Mouse (Mus musculus): ENCODE results near the gene Guk1. TPM values are rescaled to one million over a fixed set of nuclear protein-coding genes. Genes with fewer than 3 reads are reported as not detected.

Guk1 gene
- polyA plus RNA-seq, 1 experiment from 2014 or later, result 131 TPM

GRCm38 (mm10) chr11:59209003-59209441 is 17.0 kb upstream of the Guk1 start:
- peak overlapping the region; percentile 96 for H3K27ac ChIP-seq
- H3K36me3 ChIP-seq, result peaks cover 61% of the 10 kb centered on the region

DNA sequence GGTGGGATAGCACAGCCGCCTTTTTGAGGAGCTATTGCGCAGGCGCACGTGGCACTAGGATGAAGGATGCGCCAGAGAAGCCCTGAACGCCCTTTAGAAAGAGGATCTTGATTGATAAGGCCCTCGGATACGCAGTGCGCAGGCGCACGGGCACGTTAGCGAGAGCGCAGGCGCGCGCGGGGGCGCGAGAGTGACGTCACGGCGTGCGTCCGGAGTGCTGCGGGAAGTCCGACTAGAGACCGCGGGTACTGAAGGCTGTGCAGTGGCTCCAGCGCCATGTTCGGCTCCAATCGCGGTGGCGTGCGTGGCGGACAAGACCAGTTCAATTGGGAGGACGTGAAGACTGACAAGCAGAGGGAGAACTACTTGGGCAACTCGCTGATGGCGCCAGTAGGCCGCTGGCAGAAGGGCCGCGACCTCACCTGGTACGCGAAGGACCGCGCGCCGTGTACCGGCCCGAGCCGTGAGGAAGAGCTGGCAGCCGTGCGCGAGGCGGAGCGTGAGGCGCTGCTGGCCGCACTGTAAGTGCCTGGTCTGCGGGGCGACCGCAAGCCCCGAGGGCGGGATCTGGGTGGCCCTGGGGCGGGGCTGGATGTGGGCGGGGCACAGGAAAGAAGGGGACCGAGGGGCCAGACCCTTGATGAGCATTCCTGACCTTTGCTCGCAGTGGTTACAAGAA is 16.3 kb upstream of the Guk1 start, which contains the start of gene 2310033P09Rik:
Gene 2310033P09Rik (plus strand): TSS at position 169 of the 679 bp plus-strand sequence.
- ATAC-seq (ENCODE audit: borderline replicate concordance, extremely low read depth, low FRiP score, low TSS enrichment), result peak; percentile 87
- Histone ChIP-seq H3K9ac (peak within 1 kb of the TSS; percentile 88), H3K4me1 (peaks cover 23% of the 10 kb centered on the region), H3K27ac (peak within 1 kb of the TSS; percentile 96), H3K9me3 (no peaks in the 10 kb centered on the region), H3K4me2 (peak within 1 kb of the TSS; percentile 81), H3K27me3 (no peaks in the 10 kb centered on the region), H3K36me3 (peaks cover 60% of the 10 kb centered on the region), H3K4me3 (peak within 1 kb of the TSS; percentile 89)
- WGBS, result under 1% methylated on average over 67 of the region's 67 CpGs

More at GRCm38 (mm10) chr11:59209003-59209441, 17.0 kb upstream of the Guk1 start:
- peaks cover 26% of the 10 kb centered on the region for H3K4me1 ChIP-seq
- H3K4me2 ChIP-seq, result peak overlapping the region; percentile 81
- H3K4me3 ChIP-seq, result peak overlapping the region; percentile 89
- peak; percentile 72 for ATAC-seq (ENCODE audit: borderline replicate concordance, extremely low read depth, low FRiP score, low TSS enrichment)
- H3K9me3 ChIP-seq, result no peaks in the 10 kb centered on the region
- 4% methylated on average over 18 of the region's 18 CpGs for WGBS
- peak overlapping the region; percentile 88 for H3K9ac ChIP-seq
- H3K27me3 ChIP-seq, result no peaks in the 10 kb centered on the region

DNA sequence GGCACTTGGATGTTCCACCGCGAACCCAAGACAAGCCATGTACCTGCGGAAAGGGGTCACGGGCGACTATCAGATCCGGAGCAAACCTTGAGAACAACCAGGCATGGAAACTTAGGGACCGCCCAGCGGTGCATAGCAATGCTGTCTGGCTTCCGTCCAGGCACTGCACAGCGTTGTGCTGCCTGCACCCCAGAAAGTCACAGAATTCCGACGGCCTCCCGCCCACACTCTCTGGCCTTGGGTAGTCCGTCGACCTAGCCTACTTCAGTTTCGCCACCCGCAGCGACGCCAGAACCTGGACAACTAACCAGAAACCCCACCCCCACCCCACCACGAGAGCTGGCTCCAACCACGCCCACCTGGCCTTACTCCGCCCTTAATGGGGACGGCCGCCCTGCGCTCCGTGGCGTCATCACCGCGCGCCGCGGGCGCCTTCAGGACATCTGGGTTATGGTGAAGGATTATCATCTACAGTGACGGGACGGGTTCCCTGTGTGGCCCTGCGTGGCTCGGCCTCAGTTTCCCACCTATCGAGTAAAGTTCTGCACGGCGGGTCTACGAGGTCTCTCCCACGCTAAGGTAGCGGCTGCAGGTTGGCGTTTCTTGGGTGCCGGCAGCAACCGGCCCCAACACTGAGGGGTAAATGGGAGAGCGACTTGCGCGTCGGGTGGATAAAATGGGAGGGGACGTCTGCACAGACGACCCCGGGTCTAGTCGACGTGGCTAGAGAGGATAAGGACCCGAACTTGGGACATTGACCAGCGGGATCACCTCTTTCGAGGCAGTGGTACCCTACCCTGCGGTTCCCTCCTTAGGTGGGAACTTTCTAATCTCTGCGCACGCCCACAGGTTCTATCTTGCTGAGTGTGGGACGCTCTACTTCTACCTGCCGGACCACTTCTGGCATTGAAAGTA is 10.3 kb upstream of the Guk1 start, which contains the start of gene Mrpl55:
Gene Mrpl55 (plus strand): TSS at position 406 of the 915 bp plus-strand sequence.
- Histone ChIP-seq H3K9ac (peak within 1 kb of the TSS; percentile 96), H3K27ac (peak within 1 kb of the TSS; percentile 85), H3K4me2 (peak within 1 kb of the TSS; percentile 91), H3K9me3 (no peaks in the 10 kb centered on the region), H3K36me3 (peaks cover 41% of the 10 kb centered on the region), H3K4me1 (peaks cover 20% of the 10 kb centered on the region), H3K4me3 (peak within 1 kb of the TSS; percentile 95), H3K27me3 (no peaks in the 10 kb centered on the region)
- under 1% methylated on average over 63 of the region's 63 CpGs for WGBS
- peak; percentile 92 for ATAC-seq (ENCODE audit: borderline replicate concordance, extremely low read depth, low FRiP score, low TSS enrichment)

- Histone ChIP-seq H3K9me3 (no peaks in the 10 kb centered on the region), H3K27me3 (no peaks in the 10 kb centered on the region), H3K27ac (peak overlapping the region; percentile 85), H3K4me2 (peak overlapping the region; percentile 91), H3K36me3 (peaks cover 35% of the 10 kb centered on the region), H3K4me3 (peak overlapping the region; percentile 95), H3K4me1 (peaks cover 20% of the 10 kb centered on the region), H3K9ac (peak overlapping the region; percentile 96)
- ATAC-seq (ENCODE audit: borderline replicate concordance, extremely low read depth, low FRiP score, low TSS enrichment), result 0 out of 2 replicates have a peak, but pooled peaks have one; percentile 8
- 24% methylated on average over 16 of the region's 16 CpGs for WGBS
Measured at GRCm38 (mm10) chr11:59201216-59202002, 9.4 kb upstream of the Guk1 start.

DNA sequence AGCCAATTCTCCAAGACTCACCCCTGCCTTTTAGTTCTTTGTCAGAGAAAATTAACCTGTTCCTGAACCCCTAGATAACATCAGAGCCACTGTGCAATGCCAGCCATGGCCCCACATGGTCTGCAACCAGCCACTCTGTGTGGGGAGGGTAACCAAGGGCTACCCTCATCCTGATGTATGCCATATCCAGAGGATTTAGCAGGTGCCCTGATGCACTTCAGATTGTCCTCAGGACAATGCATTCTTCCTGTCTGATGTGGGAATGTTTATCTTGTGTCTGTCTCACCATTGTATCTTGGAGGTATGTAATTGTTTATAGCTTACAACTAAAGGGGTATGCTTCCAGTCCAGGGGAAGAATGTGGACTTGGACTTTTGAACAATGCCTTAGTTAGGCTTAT is 4.2 kb upstream of the Guk1 start:
- Histone ChIP-seq H3K36me3 (peaks cover 18% of the 10 kb centered on the region), H3K4me2 (no peak overlapping the region), H3K27ac (peak overlapping the region; percentile 38), H3K4me3 (no peak overlapping the region), H3K27me3 (no peaks in the 10 kb centered on the region), H3K4me1 (peaks cover 7% of the 10 kb centered on the region), H3K9ac (no peak overlapping the region), H3K9me3 (no peaks in the 10 kb centered on the region)
- no peak for ATAC-seq (ENCODE audit: borderline replicate concordance, extremely low read depth, low FRiP score, low TSS enrichment)

DNA sequence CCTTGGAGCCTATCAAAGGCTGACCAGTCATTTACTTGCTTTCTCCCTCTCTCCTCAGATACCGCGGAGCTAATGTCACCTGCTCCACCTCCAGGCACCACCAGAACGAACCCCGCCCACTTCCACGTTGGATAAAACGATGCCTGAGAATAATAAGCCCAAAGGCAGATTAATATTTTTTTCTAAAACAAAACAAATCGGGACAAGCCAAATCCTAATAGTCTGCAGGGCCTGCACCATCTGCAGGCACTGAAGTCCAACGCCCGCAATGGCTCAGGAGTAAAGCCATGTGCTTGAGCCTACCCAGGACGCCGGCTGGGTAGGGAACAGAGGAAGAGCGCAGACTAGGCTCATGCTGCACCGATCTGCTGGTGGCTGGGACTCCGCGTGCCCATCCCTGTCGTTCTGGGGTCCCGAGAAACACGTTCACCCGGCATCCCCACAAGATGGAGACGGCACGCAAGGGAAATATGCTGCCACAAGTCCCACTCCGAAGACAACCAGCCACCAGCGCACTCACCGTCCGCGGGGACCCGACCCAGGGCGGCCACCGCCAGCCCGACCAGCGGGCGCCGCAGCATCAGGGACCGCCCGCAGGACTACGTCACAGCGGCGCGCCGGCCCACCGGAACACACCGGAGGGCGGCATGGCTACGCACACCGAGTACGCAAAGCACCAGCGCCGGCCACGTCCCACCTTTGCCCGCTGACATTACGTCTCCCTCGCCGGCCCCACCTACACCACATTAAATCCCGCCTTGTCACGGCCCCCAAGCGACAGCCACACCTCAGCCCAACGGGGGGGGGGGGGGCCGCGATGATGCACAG is 567 bp downstream of the Guk1 start:
- H3K36me3 ChIP-seq, result no peaks in the 10 kb centered on the region
- under 1% methylated on average over 59 of the region's 59 CpGs for WGBS
- H3K4me2 ChIP-seq, result peak overlapping the region; percentile 73
- H3K9ac ChIP-seq, result peak overlapping the region; percentile 53
- H3K27ac ChIP-seq, result peak overlapping the region; percentile 93
- peak; percentile 92 for ATAC-seq (ENCODE audit: borderline replicate concordance, extremely low read depth, low FRiP score, low TSS enrichment)
- peak overlapping the region; percentile 68 for H3K4me3 ChIP-seq
- peaks cover 11% of the 10 kb centered on the region for H3K4me1 ChIP-seq
- H3K27me3 ChIP-seq, result no peaks in the 10 kb centered on the region
- no peaks in the 10 kb centered on the region for H3K9me3 ChIP-seq

DNA sequence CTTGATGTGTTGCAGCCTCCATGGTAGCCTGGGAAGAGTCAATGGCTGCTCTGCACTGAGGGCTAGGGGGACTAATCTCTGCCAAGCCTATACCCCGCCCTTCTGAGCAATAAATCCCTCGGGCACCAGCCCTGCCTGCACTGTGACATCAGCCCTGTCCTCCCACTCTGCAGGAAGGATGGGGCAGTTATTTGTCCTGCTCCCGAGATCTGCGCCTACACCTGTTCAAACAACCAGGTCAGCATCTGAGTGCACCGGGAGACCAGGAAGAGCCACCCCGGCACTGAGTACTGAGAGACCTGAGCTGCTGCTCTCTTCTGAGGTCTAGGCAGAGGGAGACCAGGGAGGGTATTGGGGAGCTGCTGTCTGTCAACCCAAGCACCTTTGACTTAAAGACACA is 4.3 kb downstream of the Guk1 start:
- no peak for ATAC-seq (ENCODE audit: borderline replicate concordance, extremely low read depth, low FRiP score, low TSS enrichment)
- H3K9me3 ChIP-seq, result no peaks in the 10 kb centered on the region
- no peak overlapping the region for H3K9ac ChIP-seq
- H3K4me1 ChIP-seq, result peaks cover 17% of the 10 kb centered on the region
- peaks cover 20% of the 10 kb centered on the region for H3K36me3 ChIP-seq
- no peaks in the 10 kb centered on the region for H3K27me3 ChIP-seq
- no peak overlapping the region for H3K4me2 ChIP-seq
- H3K4me3 ChIP-seq, result no peak overlapping the region
- 63% methylated on average over 6 of the region's 6 CpGs for WGBS
- no peak overlapping the region for H3K27ac ChIP-seq

DNA sequence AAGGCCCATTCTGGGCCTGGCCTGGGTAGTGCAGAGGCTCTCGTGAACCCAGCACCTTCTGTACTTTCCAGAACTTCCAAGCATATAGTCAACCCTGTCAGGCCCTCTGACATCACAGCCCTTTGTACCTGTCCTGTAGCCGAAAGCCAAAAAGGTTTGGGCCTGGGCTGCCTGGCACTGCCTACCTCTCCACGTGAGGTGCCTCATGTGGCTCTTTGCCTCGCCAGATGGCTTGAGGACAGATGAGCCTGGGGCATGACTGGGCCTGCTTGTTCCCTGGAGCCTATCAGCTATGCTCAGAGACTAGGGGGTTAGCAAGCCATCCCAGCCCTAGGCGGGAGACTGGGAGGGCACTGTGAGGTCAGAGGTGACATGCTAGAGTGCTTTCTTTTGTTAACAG is 6.5 kb downstream of the Guk1 start:
- peaks cover 20% of the 10 kb centered on the region for H3K36me3 ChIP-seq
- H3K9me3 ChIP-seq, result no peaks in the 10 kb centered on the region
- ATAC-seq (ENCODE audit: borderline replicate concordance, extremely low read depth, low FRiP score, low TSS enrichment), result no peak
- no peaks in the 10 kb centered on the region for H3K27me3 ChIP-seq
- no peak overlapping the region for H3K4me2 ChIP-seq
- peaks cover 12% of the 10 kb centered on the region for H3K4me1 ChIP-seq
- H3K4me3 ChIP-seq, result no peak overlapping the region
- H3K27ac ChIP-seq, result no peak overlapping the region
- 88% methylated on average over 5 of the region's 5 CpGs for WGBS
- no peak overlapping the region for H3K9ac ChIP-seq

GRCm38 (mm10) chr11:59183821-59184220 is 8.2 kb downstream of the Guk1 start:
- no peak for ATAC-seq (ENCODE audit: borderline replicate concordance, extremely low read depth, low FRiP score, low TSS enrichment)
- Histone ChIP-seq H3K9ac (no peak overlapping the region), H3K9me3 (no peaks in the 10 kb centered on the region), H3K27me3 (peaks cover 12% of the 10 kb centered on the region), H3K27ac (no peak overlapping the region), H3K4me3 (no peak overlapping the region), H3K36me3 (peaks cover 20% of the 10 kb centered on the region), H3K4me1 (peaks cover 6% of the 10 kb centered on the region), H3K4me2 (no peak overlapping the region)
- WGBS, result 26% methylated on average over 3 of the region's 3 CpGs

DNA sequence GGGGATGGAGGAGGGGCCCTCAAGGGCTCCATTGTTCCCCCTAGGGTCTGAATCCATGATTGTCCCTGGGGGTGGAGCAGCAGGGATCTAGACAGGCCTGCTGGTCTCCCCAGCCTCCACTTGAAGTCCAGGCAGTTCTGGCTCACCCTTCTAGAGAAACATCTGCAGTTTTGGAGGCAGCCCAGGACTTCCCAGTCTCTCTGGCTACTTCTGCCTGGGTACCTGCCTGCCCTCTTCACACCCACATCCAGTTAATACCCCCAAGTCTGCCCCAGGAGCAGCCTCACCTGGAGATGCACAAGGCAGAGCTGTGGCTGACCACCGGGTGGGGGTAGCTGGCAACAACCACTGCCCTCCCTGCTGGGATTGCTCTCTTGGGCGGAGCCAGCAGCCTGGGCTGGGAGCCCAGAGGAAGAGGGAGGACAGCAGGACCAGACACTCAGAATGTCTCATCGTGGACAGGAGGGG is 9.1 kb downstream of the Guk1 start, which contains the start of gene Gjc2:
Gene Gjc2 (minus strand): TSS at position 350 of the 468 bp plus-strand sequence.
- Histone ChIP-seq H3K27ac (0 out of 2 replicates have a peak within 1 kb of the TSS, but pooled peaks have one; percentile 37), H3K27me3 (peaks cover 21% of the 10 kb centered on the region), H3K36me3 (peaks cover 20% of the 10 kb centered on the region), H3K4me1 (peaks cover 6% of the 10 kb centered on the region), H3K9me3 (no peaks in the 10 kb centered on the region), H3K4me2 (no peak within 1 kb of the TSS), H3K9ac (no peak within 1 kb of the TSS), H3K4me3 (no peak within 1 kb of the TSS)
- peak; percentile 55 for ATAC-seq (ENCODE audit: borderline replicate concordance, extremely low read depth, low FRiP score, low TSS enrichment)
- WGBS, result 25% methylated on average over 3 of the region's 3 CpGs
